Mouse (Mus musculus) liver, embryonic 14.5 days (tissue): Measurements from ENCODE around the gene Olfr1494.

Source experiments
- CTCF ChIP-seq: IDR thresholded peaks from 2 replicates; pipeline ENCODE4 v1.5.1; 2016; ENCODE audit warnings: antibody characterized with exemption, low read depth, control low read depth
- EP300 ChIP-seq: IDR thresholded peaks from 2 replicates; pipeline ENCODE4 v1.6.1; 2016; ENCODE audit warnings: antibody characterized with exemption, low read depth

- TF ChIP-seq CTCF = no peak
- TF ChIP-seq EP300 = no peak
Measured at GRCm38 (mm10) chr19:13777578-13777977, 38.0 kb downstream of the Olfr1494 start, which contains the start of gene Olfr1496.
